ENCODE assay signal across 1 mouse cellular context in the genomic region with DNA sequence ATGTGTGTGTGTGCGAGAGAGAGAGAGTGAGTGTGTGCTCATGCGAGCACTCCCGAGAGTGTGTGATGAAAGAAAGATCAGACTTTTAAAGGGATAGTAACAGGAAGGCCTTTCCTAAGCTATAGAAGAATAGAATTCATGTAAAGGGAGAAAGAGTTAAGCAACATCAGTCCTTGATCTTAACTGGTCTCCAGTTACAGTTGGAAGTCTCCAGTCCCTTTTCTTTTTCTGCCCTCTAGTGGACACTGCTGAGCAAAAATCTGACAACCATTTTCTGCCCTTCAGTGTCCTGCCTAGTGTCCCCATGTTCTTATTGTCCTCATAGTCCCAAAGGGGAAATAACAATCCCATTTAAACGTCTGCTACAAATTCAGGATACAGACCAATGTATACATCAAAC.
TF ChIP-seq lines count a peak whose summit lies in the region.

No protein-coding gene starts in this region.

TF ChIP-seq in MEL, 35 proteins besides CTCF, POLR2A, EP300 and RAD21 (continued from another document):
- TF ChIP-seq BHLHE40 (IDR thresholded peaks at IDR 0.05; ENCODE audit: borderline replicate concordance, low read depth, low read length) (0 out of 2 replicates have a peak, but pooled peaks have one; percentile 32), ZMIZ1 (IDR thresholded peaks at IDR 0.05; ENCODE audit: low read depth, low read length) (no peak), SMC3 (IDR thresholded peaks at IDR 0.05; ENCODE audit: low read depth, low read length) (peak; percentile 92), JUND (IDR thresholded peaks at IDR 0.05; ENCODE audit: low read depth, low read length) (peak; percentile 34; the same call in 1 of the 2 replicates), NELFE (IDR thresholded peaks at IDR 0.05; ENCODE audit: low read depth, low read length) (no peak), E2F4 (IDR thresholded peaks at IDR 0.05; ENCODE audit: borderline replicate concordance, low read depth, low read length) (no peak), ZNF384 (IDR thresholded peaks at IDR 0.05; ENCODE audit: low read depth, low read length) (peak; percentile 19; the same call in 1 of the 2 replicates), ZKSCAN1 (IDR thresholded peaks at IDR 0.05; ENCODE audit: low read depth, low read length) (no peak), TAL1 (IDR thresholded peaks at IDR 0.05; ENCODE audit: low read length) (no peak), HCFC1 (IDR thresholded peaks at IDR 0.05; ENCODE audit: low read depth, low read length) (peak; percentile 59), MXI1 (IDR thresholded peaks at IDR 0.05; ENCODE audit: low read depth, low read length) (no peak), MEF2A (IDR thresholded peaks at IDR 0.05; ENCODE audit: extremely low read depth, insufficient replicate concordance, low read depth, low read length, poor library complexity, severe bottlenecking) (no peak), POLR2AphosphoS5 (IDR thresholded peaks at IDR 0.05; ENCODE audit: borderline replicate concordance, low read depth, low read length) (no peak), USF1 (IDR thresholded peaks at IDR 0.05; ENCODE audit: low read depth, low read length) (no peak), UBTF (IDR thresholded peaks at IDR 0.05; ENCODE audit: borderline replicate concordance, insufficient read depth, low read depth, low read length) (no peak), MAZ (IDR thresholded peaks at IDR 0.05; ENCODE audit: low read depth, low read length) (no peak), USF2 (IDR thresholded peaks at IDR 0.05; ENCODE audit: borderline replicate concordance in 1 of 2, insufficient read depth in 1 of 2, low read depth in 1 of 2, low read length in 2 of 2) (no peak), GATA1 (IDR thresholded peaks at IDR 0.05; ENCODE audit: low read depth, low read length) (peak; percentile 70)
TF ChIP-seq in MEL: peak in this region for 11.
